In genomic region chr6:33923571-33923970, GRCm38 (mm10) we compare ENCODE assay signal across 25 mouse cellular contexts.
DNase-seq lines count a peak whose midpoint lies in the region; ATAC-seq lines count a peak whose summit lies in the region.
"Had no signal": no experiment of that assay in that cellular context is flagged by ENCODE, and none has a peak within 500 bp of the region (broad histone marks: within the 10 kb centered on the region; RNA-seq: fewer than 3 reads in every experiment).

No protein-coding gene starts in this region.

- 56% methylated on average over 2 of the region's 2 CpGs for WGBS in hindbrain, embryonic 13.5 days
- 59% methylated on average over 2 of the region's 2 CpGs for WGBS in hindbrain, embryonic 12.5 days
- WGBS in neural tube, embryonic 13.5 days = 61% methylated on average over 2 of the region's 2 CpGs

- H3K27me3 ChIP-seq in hindbrain, embryonic 13.5 days = no peaks in the 10 kb centered on the region
- H3K27me3 ChIP-seq in hindbrain, embryonic 12.5 days = no peaks in the 10 kb centered on the region
- no peaks in the 10 kb centered on the region for H3K27me3 ChIP-seq in neural tube, embryonic 13.5 days
- H3K27me3 ChIP-seq: embryonic facial prominence, embryonic 12.5 days; heart, embryonic 15.5 days; liver, embryonic 12.5 days; neural tube, embryonic 15.5 days; stomach, embryonic 15.5 days had no signal

- H3K36me3 ChIP-seq in hindbrain, embryonic 13.5 days = peaks cover 2% of the 10 kb centered on the region; the same call in 1 of the 2 replicates
- H3K36me3 ChIP-seq in hindbrain, embryonic 12.5 days = no peaks in the 10 kb centered on the region
- H3K36me3 ChIP-seq in neural tube, embryonic 13.5 days = no peaks in the 10 kb centered on the region
- H3K36me3 ChIP-seq: embryonic facial prominence, embryonic 12.5 days; heart, embryonic 10.5 days; heart, embryonic 15.5 days; liver, embryonic 12.5 days; neural tube, embryonic 15.5 days; stomach, embryonic 15.5 days had no signal

- ATAC-seq in hindbrain, embryonic 13.5 days (ENCODE audit: low FRiP score) = 0 out of 2 replicates have a peak, but pooled peaks have one; percentile 32
- ATAC-seq in hindbrain, embryonic 12.5 days (ENCODE audit: low FRiP score) = no peak
- ATAC-seq in neural tube, embryonic 13.5 days (ENCODE audit: low read depth) = no peak
- ATAC-seq: inflammation-experienced regulatory T-cells, adult 6 months; liver, embryonic 12.5 days; liver, postnatal 0 days had no signal

- DNase-seq in cerebellum, postnatal 10 days = peak; percentile 59 to 64
- no peak for DNase-seq in cerebellum, adult 18-20 months
- DNase-seq in neural tube, embryonic 10.5 days (ENCODE audit: extremely low spot score, low spot score) = no peak
- DNase-seq: B cell, adult 2 months; embryo, embryonic 11 days; gastrocnemius, postnatal 25 days; heart, adult 11 months; kidney, adult 11 months; kidney, postnatal 25 days; liver, postnatal 0 days; lung, postnatal 36 days; retina, postnatal 1 day; right cerebral cortex, postnatal 14 days had no signal

- 0 out of 2 replicates have a peak overlapping the region, but pooled peaks have one; percentile 19 for H3K27ac ChIP-seq in hindbrain, embryonic 13.5 days
- H3K27ac ChIP-seq in hindbrain, embryonic 12.5 days = no peak overlapping the region
- peak overlapping the region; percentile 42; the same call in 1 of the 2 replicates for H3K27ac ChIP-seq in neural tube, embryonic 13.5 days (replicated peaks)
- H3K27ac ChIP-seq: embryonic facial prominence, embryonic 12.5 days; heart, embryonic 10.5 days; heart, embryonic 15.5 days; layer of hippocampus, adult 2 months; liver, embryonic 12.5 days; neural tube, embryonic 15.5 days; stomach, embryonic 15.5 days had no signal

- H3K4me2 ChIP-seq in hindbrain, embryonic 13.5 days = no peak overlapping the region
- no peak overlapping the region for H3K4me2 ChIP-seq in hindbrain, embryonic 12.5 days (replicated peaks)
- no peak overlapping the region for H3K4me2 ChIP-seq in neural tube, embryonic 13.5 days
- H3K4me2 ChIP-seq: embryonic facial prominence, embryonic 12.5 days; heart, embryonic 15.5 days; liver, embryonic 12.5 days; midbrain, embryonic 11.5 days; neural tube, embryonic 15.5 days; stomach, embryonic 15.5 days had no signal

- no peaks in the 10 kb centered on the region for H3K9me3 ChIP-seq in hindbrain, embryonic 13.5 days
- no peaks in the 10 kb centered on the region for H3K9me3 ChIP-seq in hindbrain, embryonic 12.5 days (replicated peaks)
- H3K9me3 ChIP-seq in neural tube, embryonic 13.5 days = no peaks in the 10 kb centered on the region
- H3K9me3 ChIP-seq: embryonic facial prominence, embryonic 12.5 days; heart, embryonic 10.5 days; heart, embryonic 15.5 days; liver, embryonic 12.5 days; neural tube, embryonic 15.5 days; stomach, embryonic 15.5 days had no signal

- H3K4me3 ChIP-seq in hindbrain, embryonic 13.5 days = no peak overlapping the region
- H3K4me3 ChIP-seq in hindbrain, embryonic 12.5 days = no peak overlapping the region
- H3K4me3 ChIP-seq in neural tube, embryonic 13.5 days = no peak overlapping the region
- H3K4me3 ChIP-seq: embryonic facial prominence, embryonic 12.5 days; heart, embryonic 10.5 days; heart, embryonic 15.5 days; layer of hippocampus, adult 2 months; liver, embryonic 12.5 days; neural tube, embryonic 15.5 days; stomach, embryonic 15.5 days had no signal

- peaks cover 6% of the 10 kb centered on the region; the same call in 1 of the 2 replicates for H3K4me1 ChIP-seq in hindbrain, embryonic 13.5 days (replicated peaks)
- no peaks in the 10 kb centered on the region for H3K4me1 ChIP-seq in hindbrain, embryonic 12.5 days
- H3K4me1 ChIP-seq in neural tube, embryonic 13.5 days (replicated peaks) = peaks cover 6% of the 10 kb centered on the region; the same call in 1 of the 2 replicates
- H3K4me1 ChIP-seq: embryonic facial prominence, embryonic 12.5 days; heart, embryonic 10.5 days; heart, embryonic 15.5 days; liver, embryonic 12.5 days; neural tube, embryonic 15.5 days; stomach, embryonic 15.5 days had no signal

- H3K9ac ChIP-seq in hindbrain, embryonic 13.5 days = no peak overlapping the region
- no peak overlapping the region for H3K9ac ChIP-seq in hindbrain, embryonic 12.5 days
- no peak overlapping the region for H3K9ac ChIP-seq in neural tube, embryonic 13.5 days
- H3K9ac ChIP-seq: embryonic facial prominence, embryonic 12.5 days; heart, embryonic 15.5 days; liver, embryonic 12.5 days; liver, postnatal 0 days; neural tube, embryonic 15.5 days; stomach, embryonic 15.5 days had no signal

Comparison
In these comparisons a context has a peak if more than half of its experiments do, and no peak if none do; other contexts are left out.
1. DNase-seq: peak in cerebellum, postnatal 10 days (2 of 2); none in cerebellum, adult 18-20 months (0 of 2) and neural tube, embryonic 10.5 days (single experiment).